Mouse (Mus musculus) adrenal gland, postnatal 36 days (tissue): ENCODE measurements at regions not wholly inside any gene's neighbourhood (a gene's known extent, or its start where the extent isn't known, plus 50 kb on each side); places are given as distances from the start of the nearest gene placed in this dataset.
"Not testable (repeated sequence)": the region's sequence is repeated elsewhere in the genome, so short reads cannot be mapped to it uniquely, and the experiment has no call there.

Experiments used
- DNase-seq, 2 experiments: peaks; one replicate each; pipeline ENCODE4 v3.0.0; 2021; ENCODE audit warnings: mixed read lengths in 1 of 2

DNA sequence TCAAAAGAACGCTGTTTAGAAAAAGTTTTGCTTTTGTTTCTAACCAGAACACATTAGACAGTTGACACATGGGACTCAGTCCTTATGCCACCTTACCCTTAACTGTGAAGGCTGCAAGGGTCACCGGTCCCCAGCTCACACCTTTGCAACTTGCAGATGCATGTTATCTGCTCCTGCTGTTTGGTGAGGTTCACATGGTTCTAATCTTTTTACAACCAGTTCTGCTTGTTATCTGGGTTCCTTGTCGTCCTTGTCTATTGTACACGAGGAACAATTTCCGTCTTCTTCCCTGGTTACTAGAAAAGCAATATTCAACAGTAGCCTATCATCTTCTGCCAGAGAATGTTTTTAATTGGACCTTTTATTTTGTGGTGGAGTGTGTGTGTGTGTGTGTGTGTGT, 200.8 kb downstream of the Gm21738 start:
- DNase-seq: not testable (repeated sequence)

DNA sequence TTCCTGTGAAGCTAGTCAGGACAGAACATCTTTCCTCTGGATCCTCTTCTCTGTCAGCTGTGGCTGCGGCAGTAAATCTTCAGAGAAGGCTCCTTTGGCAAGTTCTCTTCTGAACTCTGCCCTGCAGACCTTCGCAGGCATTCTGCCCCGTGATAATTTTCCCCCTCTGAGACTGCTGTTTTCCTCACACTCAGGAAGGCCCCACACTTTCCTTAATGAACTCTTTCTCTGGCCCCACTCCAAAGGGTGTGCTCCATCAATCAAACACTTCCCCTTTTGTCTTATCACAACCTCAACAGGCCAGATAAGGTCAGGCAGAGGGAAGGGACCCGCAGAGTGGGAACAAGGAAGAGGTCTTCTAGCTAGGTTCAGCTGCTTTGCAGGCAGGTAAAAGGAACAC, 210.2 kb downstream of the Gm21738 start:
- DNase-seq: peak; percentile 2 to 10

DNA sequence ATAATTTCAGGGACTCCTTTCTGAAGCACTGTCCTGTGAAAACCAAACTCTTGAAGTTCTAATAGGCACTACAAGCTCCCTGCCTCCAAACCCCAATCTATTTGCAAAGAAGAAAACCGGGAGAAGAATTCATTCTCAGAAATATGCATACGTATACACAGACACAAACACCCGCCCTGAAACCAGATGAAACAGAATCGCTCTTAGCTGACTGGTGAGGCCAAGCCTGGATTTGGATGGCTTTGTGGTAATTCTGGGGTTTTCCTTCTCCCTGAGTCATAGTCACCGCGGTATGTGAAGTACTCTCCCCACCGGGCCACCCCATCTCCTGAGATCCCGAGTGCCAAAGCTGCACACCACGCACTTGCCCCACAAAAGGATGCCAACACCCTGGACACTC, 238.5 kb downstream of the Gm21738 start:
- not testable (repeated sequence) for DNase-seq

DNA sequence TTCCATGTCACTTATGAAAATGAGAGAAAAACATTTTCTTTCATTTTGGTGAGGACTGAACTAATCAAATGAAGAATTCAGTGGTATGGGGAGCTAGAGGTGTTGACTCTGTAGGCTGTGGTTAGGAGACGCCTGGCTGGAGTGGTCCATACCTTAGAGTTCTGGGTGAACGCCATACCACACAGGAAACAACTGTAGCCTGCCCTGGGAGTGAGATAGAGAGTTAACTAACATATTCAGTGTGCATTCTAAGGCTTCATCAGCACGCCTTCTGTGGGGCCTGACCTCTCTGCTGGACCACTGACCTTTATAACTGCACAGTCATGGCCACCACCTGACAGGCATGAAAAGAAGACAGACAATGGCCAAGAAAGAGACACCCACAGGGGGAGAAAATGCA, 240.7 kb downstream of the Gm21738 start:
- DNase-seq: not testable (repeated sequence)

DNA sequence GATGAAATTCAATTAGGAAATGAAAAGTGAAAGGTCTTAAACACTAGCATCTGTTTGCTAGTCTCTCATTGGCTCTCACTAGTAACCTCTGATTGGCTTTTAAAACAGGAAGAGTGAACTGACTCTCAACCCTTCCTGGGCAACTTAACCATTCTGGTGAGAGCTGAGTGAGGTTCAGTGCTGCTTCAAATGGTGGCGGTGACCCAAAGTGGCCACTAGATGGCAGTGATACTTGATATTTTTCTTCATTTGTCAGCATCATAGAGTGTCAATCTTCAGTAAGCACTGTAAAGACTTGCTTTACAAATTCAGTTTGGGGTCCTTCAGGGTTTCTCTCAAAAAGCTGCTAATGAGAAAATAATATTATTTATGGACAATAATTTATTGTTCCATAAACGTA, 243.4 kb downstream of the Gm21738 start:
- no peak for DNase-seq

DNA sequence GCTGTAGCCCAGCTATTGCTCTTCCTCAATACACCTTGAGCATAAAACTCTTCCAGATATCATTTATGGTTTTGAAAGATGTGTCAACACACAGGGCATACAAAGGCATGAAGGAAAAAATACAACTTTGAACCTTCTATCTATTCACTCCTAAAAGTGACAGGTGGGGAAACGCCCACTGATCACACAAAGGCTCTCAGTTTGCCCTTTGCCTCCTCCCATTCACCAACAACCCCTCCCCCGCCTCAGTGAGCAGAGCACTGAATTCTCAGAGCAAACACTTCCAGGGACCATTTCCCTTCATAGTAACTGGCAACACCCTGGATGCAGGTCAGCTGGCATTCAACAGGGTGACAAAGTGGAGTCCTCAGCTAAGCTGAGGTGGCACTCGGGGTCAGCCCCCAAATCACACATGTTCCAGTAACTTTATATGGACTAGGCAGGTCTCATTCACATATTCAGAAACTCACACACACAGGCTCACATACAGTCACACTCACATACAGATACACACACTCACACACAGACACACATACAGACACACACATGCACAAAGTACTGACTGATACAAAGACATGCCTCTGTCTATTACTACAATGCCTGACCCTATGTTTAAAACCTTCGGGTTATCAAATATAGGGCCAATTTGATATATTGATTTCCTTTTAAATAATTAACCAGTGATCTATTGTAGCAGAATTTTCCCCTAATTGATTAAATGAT, 248.3 kb downstream of the Gm21738 start:
- DNase-seq: not testable (repeated sequence)

DNA sequence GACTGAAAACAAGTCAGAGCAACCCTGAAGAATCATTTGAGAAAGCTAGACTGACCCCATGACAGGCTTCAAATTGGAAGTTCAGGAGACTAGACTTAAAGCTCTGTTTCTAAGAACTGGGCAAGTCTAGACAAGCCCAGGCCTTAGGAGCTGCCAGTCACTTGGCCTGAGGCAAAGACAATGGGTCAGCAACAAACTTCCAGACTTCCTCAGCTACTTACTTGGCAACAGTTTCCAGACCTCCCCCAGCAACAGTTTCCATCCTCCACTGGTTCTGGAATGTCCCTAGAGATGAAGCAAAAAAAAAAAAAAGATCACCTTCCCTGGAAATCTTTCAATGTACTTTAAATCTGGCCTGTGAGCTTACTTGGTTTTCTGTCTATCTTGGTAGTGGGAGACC, 251.9 kb downstream of the Gm21738 start:
- no peak for DNase-seq

DNA sequence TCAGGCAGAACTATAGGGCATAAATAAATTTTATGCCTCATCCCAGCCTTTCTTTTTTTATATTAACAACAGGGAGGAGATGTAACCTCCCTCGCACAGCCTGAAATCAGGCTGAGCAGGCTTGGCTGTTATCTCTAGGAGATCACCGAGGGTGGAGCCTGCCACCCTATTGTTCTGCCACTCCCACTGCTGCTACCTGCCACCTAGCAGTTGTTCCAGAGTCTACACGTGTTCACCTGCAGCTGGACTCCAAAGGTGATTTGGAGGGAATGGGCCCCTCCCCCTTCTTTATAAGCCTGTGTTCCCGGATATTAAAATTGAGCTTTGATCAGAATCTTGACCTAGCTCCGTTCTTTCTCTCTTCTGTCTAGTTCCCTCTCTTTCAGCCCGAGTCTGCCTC, 245.8 kb upstream of the Ube2e2 start:
- DNase-seq: not testable (repeated sequence)

DNA sequence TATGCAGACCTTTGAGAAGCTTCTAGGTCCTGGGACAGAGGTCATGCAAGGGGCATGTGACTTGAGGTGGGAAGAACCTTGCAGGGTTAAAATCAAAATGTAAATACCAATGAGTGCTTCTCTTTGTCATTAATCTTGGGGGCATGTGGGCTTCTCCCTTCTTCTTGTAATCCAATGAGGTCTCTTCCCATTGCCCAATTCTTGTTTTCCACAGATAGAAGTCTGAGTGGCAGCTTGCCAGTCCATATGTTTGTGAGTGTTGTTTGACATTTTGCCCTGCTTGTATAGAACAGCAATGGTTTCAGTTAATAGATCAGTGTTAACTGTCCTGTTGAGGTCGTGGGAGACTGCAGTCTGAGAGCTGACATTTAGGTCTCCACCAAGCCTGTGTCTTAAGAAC, 237.5 kb upstream of the Ube2e2 start:
- DNase-seq: no peak
